Mouse (Mus musculus): ENCODE results near the gene Prmt9. TPM values are rescaled to one million over a fixed set of nuclear protein-coding genes. Genes with fewer than 3 reads are reported as not detected.

The Prmt9 gene
- polyA plus RNA-seq, 1 experiment from 2014 or later = 22.7 TPM

DNA sequence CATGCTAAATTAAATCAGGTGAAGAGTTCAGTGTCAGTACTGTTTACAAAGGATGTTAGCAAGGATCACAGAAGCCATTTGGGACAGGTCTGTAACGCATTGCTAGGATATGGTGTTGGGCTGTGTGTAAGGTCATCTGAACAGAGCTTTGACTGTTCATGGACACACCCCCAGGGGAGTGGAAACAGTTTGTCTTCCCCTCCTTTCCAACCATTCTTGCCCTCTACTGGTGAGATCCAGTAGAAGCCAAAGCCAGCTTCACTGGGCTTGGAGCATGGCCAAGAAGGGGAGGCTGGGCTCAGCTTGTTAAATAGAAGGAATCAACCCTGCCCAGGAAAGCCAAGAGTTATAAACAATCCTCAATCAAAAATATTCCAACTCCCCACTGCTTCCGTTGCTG lies 68.7 kb downstream of the Prmt9 start:
- ATAC-seq (no peak), DNase-seq (ENCODE audit: low spot score) (peak; percentile 65)
- H3K36me3 ChIP-seq (ENCODE audit: control insufficient read depth, insufficient read depth, low read length) = no peaks in the 10 kb centered on the region
- no peak overlapping the region for H3K9ac ChIP-seq (ENCODE audit: low read length)
- no peaks in the 10 kb centered on the region for H3K4me1 ChIP-seq (ENCODE audit: control insufficient read depth, insufficient read depth, low read length)
- H3K27me3 ChIP-seq (replicated peaks; ENCODE audit: control insufficient read depth, insufficient read depth, low read length) = no peaks in the 10 kb centered on the region
- H3K4me2 ChIP-seq (ENCODE audit: low read length) = no peak overlapping the region
- no peak overlapping the region for H3K4me3 ChIP-seq (ENCODE audit: low read depth, low read length)
- H3K9me3 ChIP-seq (replicated peaks; ENCODE audit: control insufficient read depth, low read length) = no peaks in the 10 kb centered on the region
- WGBS = 68% methylated on average over 2 of the region's 2 CpGs
- no peak overlapping the region for H3K27ac ChIP-seq (ENCODE audit: low read depth, low read length)

DNA sequence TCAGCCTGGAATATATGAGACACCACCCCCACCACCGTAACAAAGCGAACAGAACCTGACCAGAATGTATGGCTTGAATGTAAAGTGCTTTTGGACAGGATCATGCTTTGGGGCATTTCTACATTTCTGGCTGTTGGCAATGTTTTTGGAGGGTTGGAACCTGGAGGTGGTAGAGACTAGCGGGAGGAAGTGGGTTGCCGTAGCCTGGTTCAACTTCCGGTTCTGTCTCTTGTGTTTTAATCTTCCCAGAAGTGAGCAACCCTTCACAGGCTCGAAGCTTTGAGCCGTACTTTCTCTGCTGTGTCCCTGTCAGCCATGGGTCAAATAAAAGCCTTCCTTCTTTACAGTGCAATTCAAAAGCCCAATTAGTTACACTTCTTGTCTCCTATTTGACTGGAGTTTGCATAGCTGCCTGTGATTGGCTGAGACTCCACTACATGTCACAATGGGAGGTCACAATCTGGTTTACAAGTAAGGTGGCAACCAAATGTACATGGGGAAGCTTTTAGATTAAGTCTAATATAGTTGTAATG lies 74.5 kb downstream of the Prmt9 start:
- H3K36me3 ChIP-seq (ENCODE audit: control insufficient read depth, insufficient read depth, low read length) = no peaks in the 10 kb centered on the region
- DNase-seq (ENCODE audit: low spot score) = no peak
- 59% methylated on average over 7 of the region's 7 CpGs for WGBS

DNA sequence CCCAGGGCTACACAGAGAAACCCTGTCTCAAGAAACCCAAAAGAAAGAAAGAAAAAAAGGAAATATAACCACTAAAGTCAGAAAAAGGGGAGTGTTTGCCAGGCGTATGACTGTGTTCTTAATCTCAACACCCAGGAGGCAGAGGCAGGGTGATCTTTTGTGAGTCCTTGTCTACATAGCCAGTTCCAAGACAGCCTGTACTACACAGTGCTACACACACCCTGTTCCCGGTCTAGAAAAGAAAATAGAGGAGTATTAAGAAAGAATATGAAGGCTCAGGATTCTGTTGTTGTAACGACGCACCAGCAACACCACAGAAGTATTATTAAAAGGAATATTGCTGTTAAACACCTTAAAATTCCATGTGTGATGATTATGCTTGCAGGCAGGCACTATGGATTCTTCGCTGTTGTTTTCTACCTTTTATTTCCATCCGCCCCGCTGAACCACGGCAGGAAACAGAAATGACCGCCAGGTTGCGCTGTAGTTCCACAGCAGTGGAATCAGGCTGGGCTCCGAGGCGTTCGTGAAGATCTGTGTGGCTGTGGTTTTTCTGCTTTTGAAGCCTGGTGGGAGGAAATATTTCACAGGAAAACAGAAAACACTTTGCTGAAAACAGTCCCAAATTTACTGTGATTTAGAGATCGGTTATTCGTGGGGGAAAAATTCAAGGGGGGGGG lies 80.8 kb downstream of the Prmt9 start:
- no peak overlapping the region for H3K4me2 ChIP-seq (ENCODE audit: low read length)
- H3K4me3 ChIP-seq (ENCODE audit: low read depth, low read length) = no peak overlapping the region
- H3K36me3 ChIP-seq (ENCODE audit: control insufficient read depth, insufficient read depth, low read length) = no peaks in the 10 kb centered on the region
- no peak overlapping the region for H3K9ac ChIP-seq (ENCODE audit: low read length)
- H3K9me3 ChIP-seq (replicated peaks; ENCODE audit: control insufficient read depth, low read length) = no peaks in the 10 kb centered on the region
- H3K4me1 ChIP-seq (ENCODE audit: control insufficient read depth, insufficient read depth, low read length) = no peaks in the 10 kb centered on the region
- H3K27ac ChIP-seq (ENCODE audit: low read depth, low read length) = no peak overlapping the region
- WGBS = 16% methylated on average over 15 of the region's 15 CpGs
- DNase-seq (ENCODE audit: low spot score) (peak; percentile 92), ATAC-seq (peak; percentile 95)
- no peaks in the 10 kb centered on the region for H3K27me3 ChIP-seq (replicated peaks; ENCODE audit: control insufficient read depth, insufficient read depth, low read length)

More for the DNA sequence above, 74.5 kb downstream of the Prmt9 start:
- no peak overlapping the region for H3K4me3 ChIP-seq (ENCODE audit: low read depth, low read length)
- ATAC-seq = no peak
- no peak overlapping the region for H3K9ac ChIP-seq (ENCODE audit: low read length)
- no peaks in the 10 kb centered on the region for H3K27me3 ChIP-seq (replicated peaks; ENCODE audit: control insufficient read depth, insufficient read depth, low read length)
- H3K4me1 ChIP-seq (ENCODE audit: control insufficient read depth, insufficient read depth, low read length) = no peaks in the 10 kb centered on the region
- no peaks in the 10 kb centered on the region for H3K9me3 ChIP-seq (replicated peaks; ENCODE audit: control insufficient read depth, low read length)
- no peak overlapping the region for H3K4me2 ChIP-seq (ENCODE audit: low read length)
- H3K27ac ChIP-seq (ENCODE audit: low read depth, low read length) = no peak overlapping the region

DNA sequence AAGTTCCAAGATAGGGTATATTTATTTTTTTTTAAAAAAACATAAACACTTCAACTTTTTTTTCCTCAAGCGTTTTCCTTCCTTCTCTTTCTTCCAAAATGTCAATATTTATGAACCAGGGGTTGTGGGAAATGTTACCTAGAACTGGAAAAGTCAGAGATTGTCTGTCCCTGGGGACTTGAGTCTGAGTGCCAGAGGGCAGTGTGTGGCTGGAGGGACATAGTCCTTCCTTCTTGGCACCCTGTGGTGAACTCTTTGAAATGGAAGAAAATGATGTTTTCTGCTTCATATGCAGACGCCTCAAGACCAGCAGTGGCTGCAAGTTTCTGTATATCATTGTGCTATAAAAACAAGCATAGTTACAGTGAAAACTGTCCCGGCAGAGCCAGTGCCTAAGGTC lies 81.5 kb downstream of the Prmt9 start:
- no peaks in the 10 kb centered on the region for H3K9me3 ChIP-seq (replicated peaks; ENCODE audit: control insufficient read depth, low read length)
- 63% methylated on average over 3 of the region's 3 CpGs for WGBS
- H3K4me2 ChIP-seq (ENCODE audit: low read length) = no peak overlapping the region
- no peak overlapping the region for H3K27ac ChIP-seq (ENCODE audit: low read depth, low read length)
- no peak overlapping the region for H3K4me3 ChIP-seq (ENCODE audit: low read depth, low read length)
- no peak overlapping the region for H3K9ac ChIP-seq (ENCODE audit: low read length)
- no peaks in the 10 kb centered on the region for H3K36me3 ChIP-seq (ENCODE audit: control insufficient read depth, insufficient read depth, low read length)
- DNase-seq (ENCODE audit: low spot score) (no peak), ATAC-seq (no peak)
- H3K27me3 ChIP-seq (replicated peaks; ENCODE audit: control insufficient read depth, insufficient read depth, low read length) = no peaks in the 10 kb centered on the region
- no peaks in the 10 kb centered on the region for H3K4me1 ChIP-seq (ENCODE audit: control insufficient read depth, insufficient read depth, low read length)

Other genes with a start within 250 kb of the Prmt9 start
- gene Arhgap10, start 31.4 kb upstream of the Prmt9 start, polyA plus RNA-seq (2014; fragmentation: Nextera tagmentation; extraction: Ambion mirVana) = 3.6 and 4.2 TPM in 2 replicates
- gene Tmem184c, start 61.3 kb downstream of the Prmt9 start, polyA plus RNA-seq (2014; fragmentation: Nextera tagmentation; extraction: Ambion mirVana) = 64.2 and 77.1 TPM in 2 replicates
- gene Ednra, start 175.1 kb downstream of the Prmt9 start, polyA plus RNA-seq (2014; fragmentation: Nextera tagmentation; extraction: Ambion mirVana) = 4.1 and 4.4 TPM in 2 replicates